Mouse (Mus musculus) left cerebral cortex, postnatal 14 days (tissue): ENCODE measurements at regions not wholly inside any gene's neighbourhood (a gene's known extent, or its start where the extent isn't known, plus 50 kb on each side); places are given as distances from the start of the nearest gene placed in this dataset.
"Not testable (repeated sequence)": the region's sequence is repeated elsewhere in the genome, so short reads cannot be mapped to it uniquely, and the experiment has no call there.

Source experiments
- DNase-seq, 2 experiments: peaks; one replicate each; pipeline ENCODE4 v3.0.0; 2021 to 2022; ENCODE audit warnings: low spot score in 2 of 2, mixed read lengths in 1 of 2
- intact Hi-C: fragments of 180-260 bp; cut with DNase I; formaldehyde crosslinking; loops from one replicate; pipeline ENCODE4 v1.15.1; 2025

DNA sequence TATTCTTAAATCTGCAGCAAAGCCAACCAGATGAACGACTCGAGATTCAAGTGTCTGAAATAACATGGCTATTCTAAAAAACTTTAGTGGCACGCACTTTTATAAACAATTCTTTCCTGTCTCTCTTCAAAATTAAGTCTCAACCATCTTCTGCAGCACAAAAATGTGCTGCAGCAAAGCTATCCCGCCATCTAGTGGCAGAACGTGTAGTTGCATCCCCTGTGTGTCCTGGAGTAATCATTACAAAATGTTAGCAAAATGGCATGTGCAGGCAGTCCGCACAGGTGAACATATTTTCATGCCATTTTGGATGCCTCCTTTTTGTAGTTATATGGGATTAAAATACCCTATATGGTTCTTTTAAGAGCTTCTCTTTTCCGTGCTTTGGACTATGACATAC, 293.1 kb upstream of the Slc7a14 start:
- intact Hi-C loops, result loop anchor here (1.0 to 10.0 kb wide), 2 partner anchors 288 to 457 kb away; partner anchors contain the start of gene Slc7a14
- DNase-seq, result peak; percentile 81 to 90

GRCm38 (mm10) chr3:31596581-31596980, 286.4 kb upstream of the Slc7a14 start:
- intact Hi-C loops, result not testable (repeated sequence)

DNA sequence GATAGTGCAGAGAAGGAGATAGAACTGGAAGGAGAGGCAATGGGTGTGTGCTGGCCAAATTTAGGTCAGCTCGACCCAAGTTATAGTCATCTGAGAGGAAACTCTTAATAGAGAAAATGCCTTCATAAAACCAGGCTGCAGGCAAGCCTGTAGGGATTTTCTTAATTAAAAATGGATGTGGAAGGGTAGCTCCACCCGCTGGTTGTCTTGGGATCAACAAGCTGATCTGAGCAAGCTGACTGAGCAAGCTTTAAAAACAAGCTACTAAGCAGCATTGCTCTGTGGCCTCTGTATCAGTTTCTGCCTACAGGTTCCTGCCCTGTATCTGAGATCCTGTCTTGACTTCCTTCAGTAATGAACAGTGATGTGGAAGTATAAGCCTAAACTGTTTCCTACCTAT, 275.8 kb upstream of the Slc7a14 start:
- intact Hi-C loops, result no loop called here

More at GRCm38 (mm10) chr3:31596581-31596980, 286.4 kb upstream of the Slc7a14 start:
- not testable (repeated sequence) for DNase-seq

DNA sequence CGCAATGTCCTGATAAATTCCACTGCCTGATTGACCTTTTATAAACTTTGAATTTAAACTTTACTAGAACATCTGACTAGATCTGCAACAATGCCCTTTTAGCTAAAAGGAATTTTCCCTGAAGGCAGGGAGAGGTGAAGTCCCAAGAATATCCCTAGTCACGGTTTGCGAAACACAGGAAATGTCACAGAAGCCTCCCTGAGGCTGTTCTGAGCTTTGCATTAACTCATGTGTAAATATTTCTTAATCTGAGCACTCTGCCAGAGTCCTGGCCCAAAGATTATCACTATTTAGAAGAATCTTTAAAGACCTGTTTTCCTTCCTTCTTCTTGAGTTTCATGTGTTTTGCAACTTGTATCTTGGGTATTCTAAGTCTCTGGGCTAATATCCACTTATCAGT, 263.7 kb upstream of the Slc7a14 start:
- intact Hi-C loops, result no loop called here

More for the DNA sequence above, 275.8 kb upstream of the Slc7a14 start:
- peak; percentile 14 to 38 for DNase-seq

More for the DNA sequence above, 263.7 kb upstream of the Slc7a14 start:
- DNase-seq, result no peak
